Mouse (Mus musculus) neural tube, embryonic 15.5 days (tissue): ENCODE results near the gene Gm11983. TPM values are rescaled to one million over a fixed set of nuclear protein-coding genes. Genes with fewer than 3 reads are reported as not detected.
A peak's percentile ranks its signal among the peaks of the same experiment; 100 is the strongest.
"Not testable (repeated sequence)": the region's sequence is repeated elsewhere in the genome, so short reads cannot be mapped to it uniquely, and the experiment has no call there.

ENCODE experiments used
- ATAC-seq: fragments of 200-750 bp; cut with Nextera tagmentation; 2 replicates; pipeline ENCODE4 v1.8.0; 2017; ENCODE audit warnings: mild to moderate bottlenecking, moderate TSS enrichment, moderate library complexity; ENCODE audit not compliant: low FRiP score
- H3K27ac ChIP-seq: fragments of 300-500 bp; sonication (generic); replicated peaks from 2 replicates; pipeline ENCODE4 v1.5.1; 2015; ENCODE audit warnings: mild to moderate bottlenecking, inconsistent platforms
- H3K27me3 ChIP-seq: fragments of 300-500 bp; sonication (generic); replicated peaks from 2 replicates; pipeline ENCODE4 v1.6.1; 2015; ENCODE audit warnings: inconsistent platforms
- H3K36me3 ChIP-seq: fragments of 300-500 bp; sonication (generic); 2 replicates; pipeline ENCODE4 v1.6.1; 2015; ENCODE audit warnings: inconsistent platforms
- H3K4me1 ChIP-seq: fragments of 300-500 bp; sonication (generic); 2 replicates; pipeline ENCODE4 v1.6.1; 2015; ENCODE audit warnings: inconsistent platforms
- H3K4me2 ChIP-seq: fragments of 300-500 bp; sonication (generic); 2 replicates; pipeline ENCODE4 v1.6.1; 2015; ENCODE audit warnings: inconsistent platforms, mild to moderate bottlenecking, moderate library complexity
- H3K4me3 ChIP-seq: fragments of 300-500 bp; sonication (generic); replicated peaks from 2 replicates; pipeline ENCODE4 v1.5.1; 2015; ENCODE audit warnings: mild to moderate bottlenecking, inconsistent platforms
- H3K9ac ChIP-seq: fragments of 300-500 bp; sonication (generic); replicated peaks from 2 replicates; pipeline ENCODE4 v1.6.1; 2015; ENCODE audit warnings: mild to moderate bottlenecking, inconsistent platforms
- H3K9me3 ChIP-seq: fragments of 300-500 bp; sonication (generic); replicated peaks from 2 replicates; pipeline ENCODE4 v1.6.1; 2016; ENCODE audit warnings: inconsistent platforms
- WGBS: fragments of 180-500 bp; shearing (Covaris S2); methylation state at CpG from one replicate; pipeline ENCODE4 v1.1.7; 2015; ENCODE audit warnings: mixed read lengths; 5-methylcytosine and 5-hydroxymethylcytosine counted together
- polyA plus RNA-seq: library from polyadenylated mRNA; unstranded; fragments of >200 nt; fragmentation: Nextera tagmentation; extraction: Ambion mirVana; gene quantifications from 2 replicates; pipeline ENCODE4 v1.2.1, GENCODE M21; 2015

Gene Gm11983
- polyA plus RNA-seq, 1 experiment from 2014 or later = not detected

DNA sequence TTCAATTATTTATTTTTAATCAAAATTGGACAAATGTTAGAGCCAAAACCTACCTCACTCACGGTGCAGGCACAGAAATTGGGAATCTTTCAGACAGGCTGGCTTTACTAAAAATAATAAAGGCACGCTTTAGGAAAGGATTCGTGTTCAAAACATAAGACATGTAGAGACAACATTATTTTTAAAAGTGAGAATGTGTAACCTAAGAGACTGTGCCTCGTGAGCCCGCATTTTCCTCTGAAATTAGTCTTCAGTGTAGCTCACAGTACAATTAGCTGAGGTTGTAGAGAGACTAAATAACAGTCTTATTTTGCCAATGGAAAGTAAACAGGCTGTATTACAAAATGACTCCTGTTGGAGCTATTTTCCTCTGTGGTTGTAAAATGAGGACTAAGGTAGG, 4.7 kb upstream of the Gm11983 start:
- no peaks in the 10 kb centered on the region for H3K36me3 ChIP-seq
- H3K27ac ChIP-seq = no peak overlapping the region
- H3K4me2 ChIP-seq = no peak overlapping the region
- no peak for ATAC-seq
- H3K4me1 ChIP-seq = no peaks in the 10 kb centered on the region
- no peak overlapping the region for H3K4me3 ChIP-seq
- H3K9ac ChIP-seq = no peak overlapping the region
- WGBS = 92% methylated on average over 5 of the region's 5 CpGs
- no peaks in the 10 kb centered on the region for H3K9me3 ChIP-seq
- no peaks in the 10 kb centered on the region for H3K27me3 ChIP-seq

DNA sequence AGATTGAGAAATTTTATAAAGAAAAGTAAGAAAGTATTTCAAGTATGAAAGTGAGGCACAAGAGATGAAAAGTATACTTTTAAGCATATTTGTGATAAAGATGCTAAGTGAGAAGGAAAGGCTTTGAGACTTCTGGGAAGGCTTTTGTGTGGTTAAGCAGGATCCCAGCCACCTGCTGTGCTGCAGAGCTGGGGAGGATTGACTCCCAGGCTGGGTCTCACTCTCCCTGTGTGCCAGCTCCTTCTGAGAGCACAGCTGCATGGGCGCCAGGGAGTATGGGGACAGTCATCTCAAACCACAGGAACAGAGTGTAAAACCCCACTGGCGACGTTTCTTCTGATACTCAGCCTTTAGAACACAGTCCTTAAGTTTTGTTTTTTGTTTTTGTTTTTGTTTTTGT, 3.3 kb upstream of the Gm11983 start:
- no peak for ATAC-seq
- Histone ChIP-seq H3K9ac (no peak overlapping the region), H3K36me3 (no peaks in the 10 kb centered on the region), H3K27ac (no peak overlapping the region), H3K4me2 (no peak overlapping the region), H3K9me3 (no peaks in the 10 kb centered on the region), H3K4me1 (no peaks in the 10 kb centered on the region), H3K27me3 (no peaks in the 10 kb centered on the region), H3K4me3 (no peak overlapping the region)
- WGBS = 75% methylated on average over 3 of the region's 3 CpGs

DNA sequence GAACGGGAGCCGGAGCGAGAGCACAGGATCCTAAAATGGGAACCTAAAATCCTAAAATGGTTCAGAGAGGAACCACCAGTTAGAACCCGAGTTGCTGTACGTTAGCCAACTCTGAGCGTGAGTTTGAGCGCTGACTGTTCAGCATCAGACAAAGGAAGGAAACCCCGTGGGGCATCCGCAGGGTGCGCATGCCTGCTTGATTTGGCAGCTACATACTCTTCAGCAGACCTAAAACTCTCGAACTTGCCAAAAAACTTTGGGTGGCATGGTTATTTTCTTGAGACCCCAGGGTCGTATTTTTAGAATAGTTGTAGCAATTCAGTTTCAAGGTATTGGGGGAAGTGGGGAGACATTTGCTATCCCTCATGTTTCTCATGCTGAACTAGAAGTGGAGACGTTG, 2.8 kb downstream of the Gm11983 start:
- 68% methylated on average over 13 of the region's 13 CpGs for WGBS
- no peak overlapping the region for H3K9ac ChIP-seq
- H3K4me2 ChIP-seq = no peak overlapping the region
- no peaks in the 10 kb centered on the region for H3K4me1 ChIP-seq
- H3K4me3 ChIP-seq = no peak overlapping the region
- H3K36me3 ChIP-seq = no peaks in the 10 kb centered on the region
- H3K27ac ChIP-seq = no peak overlapping the region
- H3K9me3 ChIP-seq = no peaks in the 10 kb centered on the region
- no peak for ATAC-seq
- H3K27me3 ChIP-seq = no peaks in the 10 kb centered on the region

DNA sequence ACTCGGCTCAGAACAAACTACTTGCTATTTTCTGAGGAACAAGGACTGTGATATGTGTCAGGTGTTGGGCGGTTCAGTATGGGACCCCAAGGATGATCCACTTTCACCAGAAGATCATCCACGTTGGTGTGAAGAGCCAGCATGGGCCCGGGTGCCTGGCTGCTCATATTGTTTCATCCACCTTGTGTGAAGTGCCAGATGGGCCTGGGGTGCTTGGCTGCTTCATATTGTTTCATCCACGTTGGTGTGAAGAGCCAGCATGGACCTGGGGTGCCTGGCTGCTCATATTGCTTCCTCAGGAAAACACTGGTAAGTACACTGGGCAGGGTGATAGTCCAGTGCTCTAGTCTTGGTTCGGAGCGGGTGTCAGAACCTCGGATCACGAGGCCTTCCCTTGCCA, 3.7 kb downstream of the Gm11983 start:
- Histone ChIP-seq H3K9me3 (no peaks in the 10 kb centered on the region), H3K36me3 (no peaks in the 10 kb centered on the region), H3K4me2 (no peak overlapping the region), H3K27ac (no peak overlapping the region), H3K9ac (no peak overlapping the region), H3K4me3 (no peak overlapping the region), H3K4me1 (no peaks in the 10 kb centered on the region), H3K27me3 (no peaks in the 10 kb centered on the region)
- WGBS = 94% methylated on average over 9 of the region's 9 CpGs
- ATAC-seq = no peak

DNA sequence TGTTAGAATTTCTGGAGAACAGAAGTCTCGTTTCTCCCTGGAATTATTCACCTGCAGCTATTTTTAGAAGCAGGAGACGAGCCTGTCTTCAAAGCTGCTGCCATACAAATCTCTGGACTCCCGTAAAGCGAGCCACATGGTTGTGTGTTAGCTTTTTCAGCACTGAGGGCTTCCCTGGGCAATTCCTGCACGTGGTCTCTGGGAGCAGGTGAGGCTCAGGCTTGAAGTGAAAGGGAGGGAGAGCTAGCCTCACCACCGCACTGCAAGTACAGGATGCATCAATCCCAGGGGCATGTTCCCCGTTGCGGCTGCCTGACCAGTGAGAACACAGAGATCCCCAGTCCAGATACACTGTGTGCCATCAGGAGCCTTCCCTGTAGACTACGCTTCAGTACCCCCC, 5.5 kb downstream of the Gm11983 start:
- no peak overlapping the region for H3K27ac ChIP-seq
- no peaks in the 10 kb centered on the region for H3K4me1 ChIP-seq
- no peaks in the 10 kb centered on the region for H3K36me3 ChIP-seq
- 57% methylated on average over 9 of the region's 9 CpGs for WGBS
- no peak overlapping the region for H3K4me3 ChIP-seq
- H3K27me3 ChIP-seq = no peaks in the 10 kb centered on the region
- ATAC-seq = peak; percentile 59; the same call in 1 of the 2 replicates
- H3K9me3 ChIP-seq = no peaks in the 10 kb centered on the region
- H3K4me2 ChIP-seq = no peak overlapping the region
- H3K9ac ChIP-seq = no peak overlapping the region

DNA sequence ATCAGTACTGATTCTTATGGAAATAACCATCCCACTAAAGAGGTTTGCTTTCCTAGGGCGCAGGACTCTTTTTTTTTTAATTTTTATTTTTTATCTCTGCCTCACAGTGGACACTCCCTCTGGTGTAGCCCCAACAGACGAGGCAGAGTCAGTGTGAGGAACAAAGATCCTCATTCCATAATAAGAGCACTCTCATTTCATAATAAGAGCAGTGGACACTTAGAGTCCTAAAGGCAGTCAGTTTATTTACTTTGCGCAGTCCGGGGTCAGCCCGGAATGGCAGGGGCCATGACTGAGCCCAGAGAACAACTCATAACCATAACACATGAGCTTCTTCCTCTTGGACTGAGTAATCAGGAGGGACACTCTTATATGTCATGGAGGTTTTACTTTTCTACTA, 9.3 kb downstream of the Gm11983 start:
- WGBS = 63% methylated on average over 5 of the region's 5 CpGs
- no peak overlapping the region for H3K9ac ChIP-seq
- H3K27ac ChIP-seq = no peak overlapping the region
- no peaks in the 10 kb centered on the region for H3K36me3 ChIP-seq
- no peak overlapping the region for H3K4me3 ChIP-seq
- H3K27me3 ChIP-seq = no peaks in the 10 kb centered on the region
- H3K9me3 ChIP-seq = no peaks in the 10 kb centered on the region
- no peak overlapping the region for H3K4me2 ChIP-seq
- ATAC-seq = no peak
- H3K4me1 ChIP-seq = no peaks in the 10 kb centered on the region

DNA sequence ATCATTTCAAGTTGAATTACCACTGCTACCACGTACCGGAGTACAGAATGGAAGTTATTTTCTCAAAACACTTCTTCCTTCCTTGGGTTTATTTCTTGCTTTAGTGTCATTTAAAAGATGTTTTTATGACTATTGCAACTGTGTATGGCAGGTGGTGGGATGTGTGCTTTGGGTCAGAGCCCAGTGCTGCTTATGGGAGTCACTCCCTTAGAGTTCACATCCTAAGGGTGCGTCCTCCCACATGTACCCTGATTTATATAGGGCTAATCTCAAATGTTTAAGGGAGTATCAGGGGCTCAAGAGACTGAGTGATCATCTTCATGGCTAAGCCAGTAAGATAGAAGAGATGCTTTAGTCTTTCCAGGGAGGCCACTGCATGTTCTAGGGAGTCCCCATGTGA, 11.3 kb downstream of the Gm11983 start:
- Histone ChIP-seq H3K4me2 (no peak overlapping the region), H3K4me3 (no peak overlapping the region), H3K4me1 (no peaks in the 10 kb centered on the region), H3K9me3 (no peaks in the 10 kb centered on the region), H3K9ac (no peak overlapping the region), H3K27ac (no peak overlapping the region), H3K27me3 (no peaks in the 10 kb centered on the region), H3K36me3 (no peaks in the 10 kb centered on the region)
- no peak for ATAC-seq
- 87% methylated on average over 3 of the region's 3 CpGs for WGBS

DNA sequence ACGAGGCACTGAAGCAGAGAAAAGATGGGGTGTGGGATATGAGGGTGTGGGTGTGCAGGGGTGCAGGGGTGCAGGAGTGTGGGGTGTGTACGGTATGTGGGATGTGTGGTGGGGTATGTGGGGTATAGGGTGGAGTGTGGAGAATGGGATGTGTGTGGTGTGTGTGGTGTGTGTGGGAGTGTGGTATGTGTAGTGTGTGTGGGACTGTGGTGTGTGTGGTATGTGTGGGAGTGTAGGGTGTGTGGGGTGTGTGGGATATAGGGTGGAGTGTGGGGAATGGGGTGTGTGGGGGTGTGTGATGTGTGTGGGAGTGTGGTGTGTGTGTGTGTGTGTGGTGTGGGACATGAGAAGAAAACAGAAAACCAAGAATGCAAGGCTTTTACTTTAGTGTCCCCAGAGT, 14.3 kb downstream of the Gm11983 start:
- H3K27me3 ChIP-seq = no peaks in the 10 kb centered on the region

DNA sequence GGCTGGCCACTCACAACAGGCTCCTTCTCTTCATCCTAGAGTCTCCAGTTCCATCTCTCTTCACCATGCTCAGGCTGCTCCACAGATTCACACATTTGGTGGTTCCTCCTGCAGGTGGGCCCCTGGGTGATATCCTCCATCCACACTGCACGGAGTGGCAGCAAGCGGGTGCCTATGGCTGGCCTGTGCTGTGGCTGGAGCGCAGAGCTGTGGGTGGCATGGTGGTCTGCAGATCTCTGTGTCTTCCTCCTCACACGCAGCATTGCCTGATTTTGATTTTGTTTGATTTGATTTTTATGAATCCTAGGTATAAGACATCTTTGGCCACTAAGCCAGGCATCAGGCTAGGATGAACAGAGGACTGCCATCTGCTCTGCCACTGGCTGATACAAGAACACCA, 23.0 kb downstream of the Gm11983 start:
- no peak for ATAC-seq
- no peaks in the 10 kb centered on the region for H3K36me3 ChIP-seq
- no peaks in the 10 kb centered on the region for H3K4me1 ChIP-seq
- H3K4me3 ChIP-seq = no peak overlapping the region
- H3K9ac ChIP-seq = no peak overlapping the region
- H3K27ac ChIP-seq = no peak overlapping the region
- H3K4me2 ChIP-seq = no peak overlapping the region
- H3K27me3 ChIP-seq = no peaks in the 10 kb centered on the region
- 93% methylated on average over 4 of the region's 4 CpGs for WGBS
- H3K9me3 ChIP-seq = no peaks in the 10 kb centered on the region

More for the DNA sequence above, 14.3 kb downstream of the Gm11983 start:
- Histone ChIP-seq H3K27ac (no peak overlapping the region), H3K4me3 (no peak overlapping the region), H3K9ac (no peak overlapping the region), H3K4me2 (no peak overlapping the region), H3K9me3 (no peaks in the 10 kb centered on the region), H3K36me3 (no peaks in the 10 kb centered on the region), H3K4me1 (no peaks in the 10 kb centered on the region)
- whole genome bisulfite sequencing = 90% methylated on average over 2 of the region's 2 CpGs
- ATAC-seq = no peak; the same call in 1 of the 2 replicates

DNA sequence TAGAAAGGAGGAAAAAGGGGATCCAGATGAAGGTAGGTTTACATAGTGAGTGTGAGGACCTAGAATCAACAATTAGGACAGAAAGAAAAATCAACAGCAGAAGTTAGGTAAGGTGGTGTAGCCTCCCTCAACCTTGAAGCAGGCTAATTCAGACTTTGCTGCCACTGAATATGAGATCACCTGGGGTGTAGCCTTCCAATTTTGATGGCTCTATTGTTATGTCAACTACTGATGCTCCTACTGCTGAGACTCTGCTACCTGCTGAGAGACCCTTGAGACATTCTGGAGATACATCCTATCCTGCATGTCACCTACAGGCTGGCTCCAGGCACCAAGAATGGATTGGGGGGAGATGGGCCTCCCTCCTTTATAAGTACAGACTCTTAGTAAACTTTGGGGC, 34.6 kb downstream of the Gm11983 start:
- H3K27ac ChIP-seq, H3K27me3 ChIP-seq, H3K4me2 ChIP-seq, H3K4me3 ChIP-seq, H3K9me3 ChIP-seq, H3K9ac ChIP-seq, H3K36me3 ChIP-seq, ATAC-seq, H3K4me1 ChIP-seq: not testable (repeated sequence)

DNA sequence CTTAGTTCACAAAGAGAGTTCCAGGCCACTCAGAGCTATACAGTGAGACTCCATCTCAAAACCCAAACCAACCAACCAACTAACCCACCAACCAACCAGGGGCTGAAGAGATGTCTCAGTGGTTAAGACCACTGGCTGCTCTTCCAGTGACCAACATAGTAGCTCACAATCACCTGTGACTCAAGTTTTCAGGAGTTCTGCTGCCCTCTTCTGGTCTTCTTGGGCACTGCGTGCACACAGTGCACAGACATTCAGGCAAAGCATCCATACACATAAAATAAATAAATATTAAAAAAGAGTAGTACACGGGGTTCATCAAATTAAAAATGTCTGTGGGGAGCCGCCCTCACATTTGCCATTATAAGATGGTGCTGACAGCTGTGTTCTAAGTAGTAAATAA, 46.8 kb downstream of the Gm11983 start:
- H3K4me2 ChIP-seq = no peak overlapping the region
- no peak for ATAC-seq
- H3K4me1 ChIP-seq = no peaks in the 10 kb centered on the region
- 90% methylated on average over 3 of the region's 3 CpGs for WGBS
- H3K36me3 ChIP-seq = no peaks in the 10 kb centered on the region
- no peak overlapping the region for H3K9ac ChIP-seq
- H3K9me3 ChIP-seq = no peaks in the 10 kb centered on the region
- H3K4me3 ChIP-seq = no peak overlapping the region
- H3K27me3 ChIP-seq = no peaks in the 10 kb centered on the region
- no peak overlapping the region for H3K27ac ChIP-seq
